Mouse (Mus musculus) CD4-positive helper T cell, adult 2 months (primary cell): ENCODE measurements around the gene Extl1.
"Not testable (repeated sequence)": the region's sequence is repeated elsewhere in the genome, so short reads cannot be mapped to it uniquely, and the experiment has no call there.

Experiments used
- DNase-seq: peaks from one replicate; pipeline ENCODE4 v3.0.0-alpha.2; 2012; ENCODE audit warnings: low read depth, missing footprints, low spot score

Extl1 gene

DNA sequence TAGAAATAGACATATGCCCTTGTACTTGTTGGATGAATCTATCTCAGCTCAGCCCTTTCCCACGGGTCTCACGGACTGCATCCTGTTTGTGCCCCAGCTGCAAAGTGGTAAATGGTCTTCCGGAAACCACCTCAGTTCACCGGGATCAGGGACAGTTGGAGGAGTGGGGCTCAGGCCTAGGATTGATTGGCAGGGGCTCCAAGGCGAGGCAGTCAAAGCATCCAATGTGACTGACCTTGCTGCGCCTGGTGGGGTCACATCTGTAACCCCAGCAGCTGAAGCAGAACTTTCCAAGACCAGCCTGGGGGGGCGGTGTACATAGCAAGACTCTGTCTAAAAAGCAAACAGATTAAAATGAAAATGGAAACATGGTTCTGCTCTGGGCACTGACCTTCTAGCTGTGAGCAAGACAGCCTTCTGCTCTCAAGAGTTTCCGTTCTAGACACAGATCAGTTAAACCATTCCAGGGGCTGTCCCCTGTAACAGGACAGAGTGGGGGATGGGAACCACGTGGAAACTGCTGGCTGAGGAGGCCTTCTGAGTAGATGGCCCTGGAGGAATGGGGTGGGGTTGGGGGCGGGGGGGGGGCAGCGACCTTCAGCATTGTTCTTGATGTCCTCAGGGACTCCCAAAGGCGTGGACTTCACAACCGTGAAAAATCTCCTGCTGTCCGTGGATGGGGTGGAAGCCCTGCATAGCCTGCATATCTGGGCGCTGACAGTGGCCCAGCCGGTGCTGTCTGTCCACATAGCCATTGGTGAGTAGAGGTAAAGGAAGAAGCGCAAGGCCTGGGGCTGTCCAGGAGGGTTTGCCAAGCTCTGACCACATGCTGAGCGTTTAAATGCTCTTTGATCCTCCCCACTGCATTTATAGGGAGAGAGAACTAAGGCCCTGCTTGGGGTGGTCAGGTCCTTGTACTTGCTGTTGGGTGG, 32.1 kb downstream of the Extl1 start:
- DNase-seq: no peak

DNA sequence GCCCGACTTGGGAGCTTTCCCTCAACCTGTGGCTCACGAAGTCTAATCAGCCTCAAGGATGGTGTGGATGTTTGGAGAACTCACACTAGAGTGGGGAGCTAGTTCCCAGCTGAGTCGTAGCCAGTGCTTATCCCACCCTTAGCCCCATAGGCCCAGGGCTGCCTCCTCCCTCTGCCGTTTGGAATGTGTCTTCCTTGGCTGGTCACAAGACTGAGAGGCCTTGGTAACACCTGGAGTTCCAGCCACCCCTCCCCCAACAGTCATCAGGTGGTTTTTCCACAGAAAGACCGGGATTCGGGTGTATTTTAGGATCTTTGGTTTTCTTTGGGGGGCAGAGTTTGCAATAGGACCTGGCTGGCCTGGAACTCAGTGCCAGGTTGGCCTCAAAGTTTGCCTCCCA, 33.0 kb downstream of the Extl1 start:
- DNase-seq: no peak

GRCm38 (mm10) chr4:134349829-134350228, 33.8 kb downstream of the Extl1 start:
- no peak for DNase-seq

GRCm38 (mm10) chr4:134348545-134348944, 35.1 kb downstream of the Extl1 start:
- DNase-seq: no peak

DNA sequence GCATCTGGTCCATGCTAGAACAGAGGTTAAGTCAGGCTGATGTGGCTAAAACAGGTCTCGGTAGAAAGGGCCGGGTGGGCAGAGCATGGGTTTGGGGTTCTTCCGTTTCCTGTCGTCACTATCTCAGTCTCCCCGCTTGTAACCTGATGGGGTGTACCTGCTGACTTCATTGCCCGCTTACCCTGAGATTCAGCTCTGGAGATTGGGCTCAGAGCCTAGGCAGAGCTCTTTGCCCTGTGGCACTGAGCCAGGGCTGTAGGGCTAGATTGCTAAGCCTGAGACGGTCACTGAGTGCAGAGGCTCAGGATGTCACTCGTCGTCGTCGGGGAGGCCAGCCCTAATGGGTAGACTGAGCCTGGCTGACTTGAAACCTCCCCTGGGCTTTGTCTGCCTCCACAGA, 35.6 kb downstream of the Extl1 start:
- no peak for DNase-seq

GRCm38 (mm10) chr4:134345802-134346201, 37.8 kb downstream of the Extl1 start:
- no peak for DNase-seq

GRCm38 (mm10) chr4:134344620-134345019, 39.0 kb downstream of the Extl1 start:
- DNase-seq: no peak

DNA sequence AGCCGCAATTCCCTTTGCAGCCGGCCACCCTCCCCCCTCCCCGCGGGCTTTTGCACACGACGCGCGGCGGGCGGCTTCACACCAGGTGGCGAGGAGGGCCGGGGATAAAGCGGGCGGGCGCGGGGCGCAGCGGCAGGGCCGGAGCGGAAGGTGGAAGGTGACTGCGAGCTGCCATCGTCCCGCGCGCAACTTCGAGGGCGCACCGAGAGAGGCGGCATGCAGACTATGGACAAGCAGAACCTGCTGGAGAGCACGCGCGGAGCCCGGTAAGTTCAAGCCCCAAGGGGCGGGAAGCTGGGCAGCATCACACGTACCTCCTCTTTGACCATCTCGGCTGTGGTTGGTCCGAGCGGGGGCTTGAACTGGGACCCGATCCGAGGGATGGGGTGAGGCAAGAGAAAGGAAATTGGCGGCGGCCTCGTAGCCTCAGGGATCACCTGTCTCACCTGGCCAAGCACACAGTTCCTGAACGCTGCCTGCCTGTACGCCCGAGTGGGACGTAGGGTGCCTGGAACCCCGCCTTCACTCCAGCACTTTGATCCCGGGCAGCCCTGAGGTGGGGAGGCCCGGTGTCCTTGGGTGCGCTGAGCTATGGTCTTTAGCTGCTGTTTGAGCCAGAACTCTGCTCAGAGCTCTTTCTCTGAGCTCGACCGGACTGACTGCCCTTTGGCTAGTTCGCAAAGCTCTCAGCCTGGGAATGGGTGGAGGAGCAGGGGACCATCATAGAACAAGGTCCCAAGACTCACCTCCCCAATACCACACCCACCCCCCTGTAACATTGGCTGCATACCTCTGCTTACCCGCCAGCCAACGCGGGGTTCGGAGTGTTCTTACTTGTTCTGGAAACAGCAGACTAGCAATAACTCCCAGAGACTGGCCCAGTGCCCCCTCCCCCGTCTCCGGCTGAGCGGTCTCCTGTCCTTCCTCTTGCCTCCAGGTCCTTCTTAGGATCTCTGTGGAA, 40.3 kb downstream of the Extl1 start, which contains the start of gene Slc30a2:
TSS of gene Slc30a2 (plus strand) at position 111 of the 961 bp plus-strand sequence.
- no peak for DNase-seq

DNA sequence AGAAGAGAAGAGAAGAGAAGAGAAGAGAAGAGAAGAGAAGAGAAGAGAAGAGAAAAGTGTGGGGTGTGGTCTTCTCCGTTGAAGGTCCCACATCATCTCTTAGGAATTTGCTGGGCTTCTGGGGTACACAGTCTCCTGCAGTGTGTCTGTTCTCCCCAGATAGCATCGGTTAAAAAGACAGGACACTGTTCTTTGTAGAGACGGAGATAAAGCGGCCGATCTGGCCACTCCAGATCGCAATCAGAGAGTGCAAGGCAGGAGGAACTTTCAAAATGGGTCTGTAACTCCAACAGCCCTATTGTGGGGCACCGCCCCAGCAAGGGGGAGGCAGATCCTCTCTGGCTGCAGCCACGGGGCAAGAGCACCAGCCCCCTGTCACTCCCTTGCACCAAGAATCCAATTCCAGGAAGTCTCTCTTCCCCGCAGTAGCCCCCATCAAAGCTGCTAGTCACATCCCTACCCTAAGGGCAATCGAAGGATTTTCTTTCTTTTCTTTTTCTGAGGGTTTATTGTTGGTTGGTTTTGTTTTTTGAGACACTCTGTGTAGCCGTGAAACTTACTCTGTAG, 41.4 kb downstream of the Extl1 start:
- no peak for DNase-seq

DNA sequence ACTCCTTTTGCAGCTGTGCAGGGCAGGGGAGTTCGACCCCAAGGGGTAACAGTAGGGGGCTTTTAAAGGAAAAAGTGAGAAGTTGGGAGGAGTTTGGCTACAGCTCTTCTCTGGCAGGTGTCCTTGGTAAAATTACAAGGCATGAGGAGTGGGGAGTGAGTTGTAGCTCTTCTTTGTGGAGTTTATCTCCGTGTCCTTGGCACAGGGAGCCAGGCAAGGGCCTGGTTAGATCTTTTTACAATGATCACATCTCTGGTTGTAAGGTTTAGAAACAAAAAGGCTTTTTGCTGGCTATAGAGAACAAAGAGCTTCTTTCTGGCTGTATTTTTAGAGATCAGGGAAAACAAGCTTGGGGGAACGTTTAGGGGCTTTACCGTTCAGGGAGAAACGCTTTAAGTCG, 42.4 kb downstream of the Extl1 start:
- DNase-seq: not testable (repeated sequence)

DNA sequence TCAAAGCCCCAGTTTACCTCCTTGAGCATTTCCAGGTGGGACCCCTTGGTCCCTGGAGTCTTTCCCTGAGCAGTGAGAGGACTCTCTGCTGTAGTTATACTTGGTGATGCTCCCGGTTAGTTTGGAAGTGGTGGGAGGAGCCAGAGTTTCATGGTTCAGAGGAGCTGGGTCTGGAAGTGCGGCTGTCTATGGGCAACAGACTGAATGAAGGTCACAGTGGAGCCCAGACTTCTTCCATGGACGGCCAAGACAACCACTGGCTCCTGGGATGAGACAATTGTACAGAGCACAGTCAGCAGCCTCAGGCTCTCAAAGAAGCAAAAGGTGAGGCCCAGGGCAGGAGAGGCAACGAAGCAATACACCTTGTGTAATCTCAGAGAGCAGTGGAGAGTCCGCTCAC, 53.4 kb downstream of the Extl1 start:
- no peak for DNase-seq

- DNase-seq: no peak
Observed at GRCm38 (mm10) chr4:134328832-134329231, 54.8 kb downstream of the Extl1 start.

DNA sequence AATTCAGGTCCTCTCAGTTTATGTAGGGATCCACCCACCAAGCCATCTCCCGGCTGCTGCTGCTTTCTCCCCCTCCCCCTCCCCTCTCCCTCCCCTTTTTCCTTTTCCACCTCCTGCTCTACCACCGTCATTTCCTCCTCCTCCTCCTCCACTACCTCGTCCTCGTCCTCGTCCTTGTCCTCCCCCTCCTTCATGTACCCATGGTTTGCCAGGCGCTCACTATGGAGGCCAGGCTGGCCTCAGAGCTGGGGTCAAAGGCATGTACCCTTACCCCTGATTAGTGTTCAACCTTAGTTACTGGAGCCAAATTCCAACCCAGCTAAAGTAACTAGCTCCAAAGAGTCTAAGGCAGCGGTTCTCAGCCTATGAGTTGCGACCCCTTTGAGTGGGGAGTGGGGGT, 55.5 kb downstream of the Extl1 start:
- DNase-seq: no peak

GRCm38 (mm10) chr4:134326859-134327530, 56.7 kb downstream of the Extl1 start:
- DNase-seq: no peak

- DNase-seq: no peak
Observed at GRCm38 (mm10) chr4:134324655-134325054, 59.0 kb downstream of the Extl1 start.

- no peak for DNase-seq
Observed at GRCm38 (mm10) chr4:134321524-134321923, 62.1 kb downstream of the Extl1 start.

- no peak for DNase-seq
Observed at GRCm38 (mm10) chr4:134319674-134320073, 64.0 kb downstream of the Extl1 start.

DNA sequence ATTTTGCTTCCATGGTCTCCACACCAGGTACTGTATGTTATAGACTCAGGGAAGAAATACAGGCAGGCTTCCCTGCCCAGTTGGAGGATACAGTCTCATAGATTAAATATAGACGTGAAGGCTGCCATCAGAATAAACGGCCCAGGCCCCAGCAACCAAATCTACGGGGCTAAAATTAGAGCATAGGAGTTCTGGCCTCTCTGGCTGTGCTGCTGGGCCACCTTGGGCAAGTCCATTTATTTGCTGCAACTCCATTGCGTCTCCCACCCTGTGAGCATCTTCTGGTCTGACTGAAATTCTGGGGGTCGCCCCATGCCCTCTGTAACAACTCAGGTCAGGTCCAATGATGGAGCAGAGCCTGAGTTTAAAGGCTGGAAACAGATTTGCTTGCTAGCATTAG, 64.6 kb downstream of the Extl1 start:
- no peak for DNase-seq

DNA sequence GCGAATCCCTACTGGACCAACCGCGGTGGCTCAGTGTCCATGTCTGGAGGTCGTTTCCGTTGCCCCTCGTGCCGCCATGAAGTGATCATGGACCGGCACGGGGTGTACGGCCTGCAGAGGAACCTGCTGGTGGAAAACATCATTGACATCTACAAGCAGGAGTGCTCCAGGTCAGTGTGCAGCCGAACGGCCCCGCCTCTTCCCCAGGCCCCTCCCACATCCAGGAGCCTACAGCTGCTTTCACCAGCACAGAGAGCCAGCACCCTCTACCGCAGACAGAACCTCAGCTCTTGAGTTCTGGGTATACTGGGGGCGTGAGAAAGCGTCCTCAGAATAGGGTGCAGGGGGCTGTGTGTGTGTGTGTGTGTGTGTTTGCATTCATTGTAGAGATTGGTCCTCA, 67.3 kb downstream of the Extl1 start:
- no peak for DNase-seq

- no peak for DNase-seq
Observed at GRCm38 (mm10) chr4:134315470-134315869, 68.2 kb downstream of the Extl1 start.

- DNase-seq: no peak
Observed at GRCm38 (mm10) chr4:134314876-134315275, 68.8 kb downstream of the Extl1 start, which contains the start of gene Trim63. Gene Trim63 (plus strand): TSS chr4:134315120.
